Mouse (Mus musculus) embryonic facial prominence, embryonic 10.5 days (tissue): ENCODE data around the gene Il1rl2. TPM values are rescaled to one million over a fixed set of nuclear protein-coding genes. Genes with fewer than 3 reads are reported as not detected.

Experiments
- DNase-seq: peaks from one replicate; pipeline ENCODE4 v3.0.0-alpha.2; 2017; ENCODE audit warnings: low spot score
- H3K27ac ChIP-seq: fragments of 300-500 bp; sonication (generic); replicated peaks from 2 replicates; pipeline ENCODE4 v1.5.1; 2016; ENCODE audit warnings: mild to moderate bottlenecking
- H3K27me3 ChIP-seq: fragments of 300-500 bp; sonication (generic); replicated peaks from 2 replicates; pipeline ENCODE4 v1.6.1; 2016; ENCODE audit warnings: low read depth, mild to moderate bottlenecking; ENCODE audit not compliant: poor library complexity, severe bottlenecking
- H3K36me3 ChIP-seq: fragments of 300-500 bp; sonication (generic); replicated peaks from 2 replicates; pipeline ENCODE4 v1.6.1; 2016; ENCODE audit warnings: mild to moderate bottlenecking, moderate library complexity
- H3K4me1 ChIP-seq: fragments of 300-500 bp; sonication (generic); 2 replicates; pipeline ENCODE4 v1.6.1; 2016
- H3K4me3 ChIP-seq: fragments of 300-500 bp; sonication (generic); 2 replicates; pipeline ENCODE4 v1.5.1; 2016; ENCODE audit warnings: mild to moderate bottlenecking, moderate library complexity
- H3K9me3 ChIP-seq: fragments of 300-500 bp; sonication (generic); 2 replicates; pipeline ENCODE4 v1.6.1; 2016; ENCODE audit warnings: mild to moderate bottlenecking
- WGBS: fragments of 180-500 bp; shearing (Covaris S2); methylation state at CpG from one replicate; pipeline ENCODE4 v1.1.7; 2016; 5-methylcytosine and 5-hydroxymethylcytosine counted together
- polyA plus RNA-seq: library from polyadenylated mRNA; unstranded; fragments of >200 nt; fragmentation: Nextera tagmentation; extraction: Ambion mirVana; gene quantifications from 2 replicates; pipeline ENCODE4 v1.2.1, GENCODE M21; 2016

The Il1rl2 gene
- polyA plus RNA-seq, 1 experiment from 2014 or later = 2.1 TPM

DNA sequence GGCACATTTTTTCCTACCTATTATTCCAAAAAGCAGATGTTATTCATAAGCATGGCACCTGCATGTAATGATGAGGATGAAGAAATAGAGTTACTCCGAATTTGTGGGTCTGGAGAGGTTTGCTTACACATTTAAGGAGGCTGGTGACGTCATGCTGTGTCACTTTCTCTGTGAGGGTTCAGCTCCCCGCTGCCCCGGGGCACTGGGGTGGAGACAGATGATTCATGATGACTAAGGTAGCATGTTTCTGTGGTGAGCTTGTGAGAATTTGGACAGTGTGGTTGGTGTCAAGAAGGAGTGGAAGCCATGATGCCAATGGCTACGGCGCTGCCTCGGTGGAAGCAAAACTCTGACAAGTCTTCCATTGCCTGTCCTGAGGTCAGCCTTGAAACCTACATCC is 68.8 kb downstream of the Il1rl2 start:
- WGBS = 90% methylated on average over 7 of the region's 7 CpGs
- Histone ChIP-seq H3K4me3 (no peak overlapping the region), H3K27ac (no peak overlapping the region), H3K4me1 (no peaks in the 10 kb centered on the region), H3K9me3 (no peaks in the 10 kb centered on the region), H3K36me3 (no peaks in the 10 kb centered on the region), H3K27me3 (no peaks in the 10 kb centered on the region)
- no peak for DNase-seq

DNA sequence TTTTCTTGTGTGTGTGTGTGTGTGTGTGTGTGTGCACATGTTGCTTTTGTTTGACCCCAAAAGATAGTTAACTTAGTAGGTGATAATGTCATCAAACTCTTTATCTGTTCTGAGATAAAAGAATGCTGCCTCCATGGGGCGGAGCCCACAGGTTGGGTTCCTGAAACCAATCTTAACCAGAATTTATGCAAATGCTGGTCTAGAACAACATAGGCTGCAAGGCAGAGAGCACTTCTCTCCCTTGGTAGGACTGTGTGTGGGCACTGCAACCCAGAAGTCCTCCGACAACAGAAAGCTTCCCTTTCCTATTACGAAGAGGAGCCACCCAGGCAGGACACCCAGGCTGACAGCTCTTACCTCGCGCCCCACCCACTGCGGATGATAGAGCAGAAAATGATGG is 75.2 kb downstream of the Il1rl2 start:
- Histone ChIP-seq H3K4me1 (no peaks in the 10 kb centered on the region), H3K4me3 (no peak overlapping the region), H3K27me3 (no peaks in the 10 kb centered on the region), H3K27ac (no peak overlapping the region), H3K36me3 (no peaks in the 10 kb centered on the region), H3K9me3 (no peaks in the 10 kb centered on the region)
- WGBS = 91% methylated on average over 6 of the region's 6 CpGs
- no peak for DNase-seq

DNA sequence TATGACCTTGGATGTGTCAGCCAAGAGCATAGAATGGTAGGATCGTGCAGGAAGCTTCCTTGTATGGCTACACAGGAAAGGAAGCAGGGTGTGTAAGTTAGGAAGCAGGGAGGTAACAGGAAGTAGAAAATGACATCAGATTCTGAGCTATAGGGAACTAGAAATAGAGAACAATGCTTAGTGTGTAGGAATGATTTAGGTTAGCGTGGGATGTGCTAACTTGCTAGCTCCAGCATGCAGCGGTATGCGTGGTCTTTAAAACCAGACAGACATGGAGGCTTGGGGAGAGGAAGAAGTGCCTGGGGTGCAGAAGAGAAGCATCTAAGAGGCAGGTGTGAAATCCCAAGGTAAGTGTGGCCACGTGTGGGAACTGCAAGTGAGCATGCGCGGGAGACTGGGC is 80.3 kb downstream of the Il1rl2 start:
- Histone ChIP-seq H3K27ac (no peak overlapping the region), H3K4me1 (no peaks in the 10 kb centered on the region), H3K27me3 (no peaks in the 10 kb centered on the region), H3K4me3 (no peak overlapping the region), H3K9me3 (no peaks in the 10 kb centered on the region), H3K36me3 (no peaks in the 10 kb centered on the region)
- WGBS = 85% methylated on average over 7 of the region's 7 CpGs
- no peak for DNase-seq

DNA sequence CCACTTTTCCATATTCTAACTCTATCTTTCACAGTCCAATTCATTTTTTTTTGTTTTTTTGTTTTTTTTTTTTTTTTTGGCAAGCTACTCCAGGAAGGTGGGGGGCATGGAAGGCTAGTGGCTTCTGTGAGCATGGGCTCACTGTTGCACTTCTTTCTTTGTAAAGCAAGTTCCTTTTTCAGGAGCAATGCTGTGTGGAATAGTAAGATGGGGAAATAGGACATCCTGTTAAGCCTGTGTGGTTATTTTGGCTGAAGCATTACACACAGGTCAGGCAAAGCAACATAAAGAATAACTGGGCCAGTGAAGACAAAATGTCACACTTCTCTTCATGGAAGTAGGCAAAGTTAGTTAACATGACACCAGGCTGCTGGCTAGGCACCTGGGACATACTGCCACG is 85.5 kb downstream of the Il1rl2 start:
- Histone ChIP-seq H3K36me3 (no peaks in the 10 kb centered on the region), H3K4me1 (no peaks in the 10 kb centered on the region), H3K27ac (no peak overlapping the region), H3K4me3 (no peak overlapping the region), H3K27me3 (no peaks in the 10 kb centered on the region), H3K9me3 (no peaks in the 10 kb centered on the region)
- DNase-seq = no peak
- WGBS = 68% methylated on average over 1 of the region's 1 CpGs

DNA sequence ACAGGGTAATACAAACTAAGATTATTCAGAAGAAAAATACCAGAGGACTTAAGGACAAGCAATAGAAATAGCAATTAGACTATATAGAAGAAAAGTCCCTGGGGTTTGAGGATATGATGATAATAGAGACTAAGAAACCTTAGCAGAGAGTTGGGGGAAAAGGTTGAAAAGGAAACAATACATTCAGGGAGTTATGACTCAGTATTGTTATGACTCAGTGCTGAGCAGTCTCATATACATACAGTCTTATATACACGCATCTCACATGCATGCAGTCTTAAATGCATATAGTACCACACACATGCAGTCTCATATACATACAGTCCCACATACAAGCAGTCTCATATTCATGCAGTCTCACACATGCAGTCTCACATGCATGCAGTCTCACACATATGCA is 88.6 kb downstream of the Il1rl2 start:
- Histone ChIP-seq H3K4me3 (no peak overlapping the region), H3K27me3 (no peaks in the 10 kb centered on the region), H3K9me3 (no peaks in the 10 kb centered on the region), H3K4me1 (no peaks in the 10 kb centered on the region), H3K36me3 (no peaks in the 10 kb centered on the region), H3K27ac (no peak overlapping the region)
- DNase-seq = no peak
- 94% methylated on average over 1 of the region's 1 CpGs for WGBS

DNA sequence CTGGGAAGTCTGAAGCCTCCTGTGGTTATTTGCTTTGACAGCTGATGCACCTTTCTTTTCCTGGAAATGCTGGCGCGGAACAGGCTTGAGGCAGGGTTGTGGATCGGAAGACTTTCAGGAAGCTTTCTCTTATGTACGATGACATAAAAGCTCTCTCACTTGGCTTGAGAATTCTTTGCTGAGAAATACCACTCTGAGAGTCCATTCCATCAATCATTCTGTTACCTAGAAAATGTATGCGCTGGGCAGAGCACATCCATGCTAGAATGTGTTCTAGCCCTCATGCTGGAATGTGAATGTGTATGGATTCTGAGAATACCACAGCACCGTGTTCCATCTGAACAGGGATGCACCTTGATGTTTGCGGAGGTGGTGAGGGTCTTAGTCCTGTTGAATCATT is 89.9 kb downstream of the Il1rl2 start:
- Histone ChIP-seq H3K4me1 (no peaks in the 10 kb centered on the region), H3K4me3 (no peak overlapping the region), H3K9me3 (no peaks in the 10 kb centered on the region), H3K27ac (no peak overlapping the region), H3K36me3 (no peaks in the 10 kb centered on the region), H3K27me3 (no peaks in the 10 kb centered on the region)
- no peak for DNase-seq
- 88% methylated on average over 7 of the region's 7 CpGs for WGBS

DNA sequence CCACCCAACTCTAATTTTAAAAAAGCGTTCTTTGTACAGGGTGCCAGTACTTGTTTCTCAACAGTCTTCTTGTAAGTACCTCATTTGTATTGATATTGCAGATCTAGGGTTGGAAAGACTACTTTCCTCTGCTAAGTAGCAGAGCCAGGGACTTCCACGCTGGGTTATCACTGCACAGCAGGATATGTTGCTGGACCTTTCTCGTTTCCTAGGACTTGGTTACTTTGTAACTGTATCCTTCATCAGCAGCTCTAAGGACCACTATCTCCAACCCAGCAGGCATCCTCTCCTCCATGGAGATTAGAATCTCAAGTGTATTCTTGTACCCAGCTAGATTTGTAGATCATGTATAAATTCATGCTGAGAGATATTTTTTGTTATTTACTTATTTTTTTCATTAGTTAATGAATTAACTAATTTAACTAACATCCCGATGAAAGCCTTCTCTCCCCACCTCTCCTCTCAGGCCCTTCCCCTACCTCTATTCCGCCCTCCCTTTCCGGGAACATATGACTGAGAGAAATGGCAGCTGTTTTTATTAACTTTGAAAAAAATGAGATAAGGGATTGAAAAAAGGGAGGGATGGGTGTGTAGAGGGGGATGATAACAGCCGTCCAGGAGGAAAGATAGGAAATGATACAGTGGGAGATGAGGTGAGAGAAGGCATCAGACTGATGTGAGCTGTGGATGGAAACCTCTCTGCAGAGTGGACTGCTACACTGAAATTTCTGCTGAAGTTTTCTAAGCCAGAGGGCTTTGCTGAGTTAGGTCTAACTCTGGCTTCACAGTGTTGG is 90.7 kb downstream of the Il1rl2 start:
- Histone ChIP-seq H3K27me3 (no peaks in the 10 kb centered on the region), H3K4me3 (no peak overlapping the region), H3K9me3 (no peaks in the 10 kb centered on the region), H3K36me3 (no peaks in the 10 kb centered on the region), H3K4me1 (no peaks in the 10 kb centered on the region), H3K27ac (no peak overlapping the region)
- no peak for DNase-seq
- 66% methylated on average over 7 of the region's 7 CpGs for whole genome bisulfite sequencing

DNA sequence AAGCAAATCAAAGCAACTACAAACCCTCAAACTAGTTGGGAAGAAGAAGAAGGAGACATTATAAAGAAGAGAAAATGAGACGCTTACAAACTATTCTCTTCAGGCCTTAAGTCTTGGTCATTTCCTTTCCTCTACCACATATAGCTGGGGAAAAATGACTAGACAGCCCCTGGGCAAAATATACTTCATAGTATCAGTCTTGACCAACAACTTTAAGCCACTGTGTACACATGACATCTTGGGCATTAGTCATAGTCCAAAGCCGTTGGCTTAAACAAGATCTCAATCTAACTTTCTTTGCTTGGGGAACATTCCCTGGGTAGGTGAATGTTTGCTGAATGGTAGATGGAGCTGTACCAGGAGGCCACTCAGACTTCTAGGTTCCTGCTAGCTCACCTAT is 92.6 kb downstream of the Il1rl2 start:
- 90% methylated on average over 2 of the region's 2 CpGs for WGBS
- DNase-seq = no peak

More for the DNA sequence above, 92.6 kb downstream of the Il1rl2 start:
- no peaks in the 10 kb centered on the region for H3K4me1 ChIP-seq
- no peak overlapping the region for H3K4me3 ChIP-seq
- no peaks in the 10 kb centered on the region for H3K9me3 ChIP-seq
- H3K27me3 ChIP-seq = no peaks in the 10 kb centered on the region
- H3K27ac ChIP-seq = no peak overlapping the region
- no peaks in the 10 kb centered on the region for H3K36me3 ChIP-seq

Other genes starting within 250 kb of the Il1rl2 start
- gene Il1r1, start 99.5 kb upstream of the Il1rl2 start, polyA plus RNA-seq = 0.45 and 0.62 TPM in 2 replicates
- 0.05 and 0.13 TPM in 2 replicates for gene Il1rl1, start 105.0 kb downstream of the Il1rl2 start, polyA plus RNA-seq
- gene Il18r1, start 140.9 kb downstream of the Il1rl2 start, polyA plus RNA-seq = not detected in 2 replicates
- gene Il18rap, start 190.8 kb downstream of the Il1rl2 start, polyA plus RNA-seq = 0.11 and 0.20 TPM in 2 replicates